In genomic region chr8:47286081-47286700, GRCm38 (mm10) we compare ENCODE assay signal across 12 mouse cellular contexts.
DNase-seq lines count a peak whose midpoint lies in the region; ATAC-seq and TF ChIP-seq lines count a peak whose summit lies in the region.
"Had no signal": no experiment of that assay in that cellular context is flagged by ENCODE, and none has a peak within 500 bp of the region (broad histone marks: within the 10 kb centered on the region; RNA-seq: fewer than 3 reads in every experiment).

No protein-coding gene starts in this region.

- DNase-seq in kidney, postnatal 14 days, result no peak
- DNase-seq in adrenal gland, adult 18-20 months (ENCODE audit: low spot score in 2 of 2), result no peak
- no peak for DNase-seq in right cerebral cortex, postnatal 25 days
- DNase-seq in retina, embryonic 14.5 days (ENCODE audit: low spot score), result no peak
- DNase-seq: cerebellum, adult 9-11 months; right cerebral cortex, postnatal 14 days; thymus, postnatal 14 days had no signal

- no peak overlapping the region for H3K9ac ChIP-seq in kidney, embryonic 16.5 days (replicated peaks; ENCODE audit: low read length)
- peak overlapping the region; percentile 100 for H3K9ac ChIP-seq in forebrain, embryonic 12.5 days
- H3K9ac ChIP-seq in intestine, postnatal 0 days (ENCODE audit: low read depth, low read length), result no peak overlapping the region
- peak overlapping the region; percentile 90 for H3K9ac ChIP-seq in neural tube, embryonic 15.5 days (replicated peaks)

- H3K36me3 ChIP-seq in kidney, embryonic 16.5 days (ENCODE audit: insufficient read depth, low read length), result no peaks in the 10 kb centered on the region
- no peaks in the 10 kb centered on the region for H3K36me3 ChIP-seq in forebrain, embryonic 12.5 days (replicated peaks)
- no peaks in the 10 kb centered on the region for H3K36me3 ChIP-seq in intestine, postnatal 0 days (ENCODE audit: control insufficient read depth, insufficient read depth)
- no peaks in the 10 kb centered on the region for H3K36me3 ChIP-seq in neural tube, embryonic 15.5 days

- WGBS in kidney, embryonic 16.5 days, result 85% methylated on average over 12 of the region's 12 CpGs
- 45% methylated on average over 12 of the region's 12 CpGs for WGBS in forebrain, embryonic 12.5 days
- WGBS in intestine, postnatal 0 days, result 89% methylated on average over 12 of the region's 12 CpGs
- 26% methylated on average over 12 of the region's 12 CpGs for WGBS in neural tube, embryonic 15.5 days

- no peak overlapping the region for H3K27ac ChIP-seq in kidney, embryonic 16.5 days (ENCODE audit: low read length)
- H3K27ac ChIP-seq in forebrain, embryonic 12.5 days, result peak overlapping the region; percentile 99
- H3K27ac ChIP-seq in intestine, postnatal 0 days (ENCODE audit: low read depth, low read length), result no peak overlapping the region
- H3K27ac ChIP-seq in neural tube, embryonic 15.5 days (replicated peaks), result peak overlapping the region; percentile 98

- no peak overlapping the region for H3K4me3 ChIP-seq in kidney, embryonic 16.5 days (ENCODE audit: low read length)
- H3K4me3 ChIP-seq in forebrain, embryonic 12.5 days (replicated peaks), result peak overlapping the region; percentile 98
- H3K4me3 ChIP-seq in intestine, postnatal 0 days (ENCODE audit: low read depth, low read length), result peak overlapping the region; percentile 65; the same call in 1 of the 2 replicates
- peak overlapping the region; percentile 85 for H3K4me3 ChIP-seq in neural tube, embryonic 15.5 days (replicated peaks)
- H3K4me3 ChIP-seq: megakaryocyte, embryonic 14.5 days had no signal

- H3K4me1 ChIP-seq in kidney, embryonic 16.5 days (ENCODE audit: insufficient read depth, low read length), result peaks cover 40% of the 10 kb centered on the region
- H3K4me1 ChIP-seq in forebrain, embryonic 12.5 days, result peaks cover 60% of the 10 kb centered on the region
- H3K4me1 ChIP-seq in intestine, postnatal 0 days (replicated peaks; ENCODE audit: control insufficient read depth, insufficient read depth, low read length), result no peaks in the 10 kb centered on the region
- H3K4me1 ChIP-seq in neural tube, embryonic 15.5 days, result peaks cover 59% of the 10 kb centered on the region

- H3K4me2 ChIP-seq in kidney, embryonic 16.5 days (replicated peaks; ENCODE audit: low read depth, low read length), result peak overlapping the region; percentile 99; the same call in 1 of the 2 replicates
- peak overlapping the region; percentile 85 for H3K4me2 ChIP-seq in forebrain, embryonic 12.5 days
- peak overlapping the region; percentile 97 for H3K4me2 ChIP-seq in intestine, postnatal 0 days (replicated peaks; ENCODE audit: low read depth)
- peak overlapping the region; percentile 83 for H3K4me2 ChIP-seq in neural tube, embryonic 15.5 days

- H3K9me3 ChIP-seq in kidney, embryonic 16.5 days (ENCODE audit: low read length), result no peaks in the 10 kb centered on the region
- H3K9me3 ChIP-seq in forebrain, embryonic 12.5 days, result no peaks in the 10 kb centered on the region
- no peaks in the 10 kb centered on the region for H3K9me3 ChIP-seq in intestine, postnatal 0 days (ENCODE audit: control insufficient read depth)
- no peaks in the 10 kb centered on the region for H3K9me3 ChIP-seq in neural tube, embryonic 15.5 days (replicated peaks)

- TF ChIP-seq CTCF in intestine, postnatal 0 days (IDR thresholded peaks at IDR 0.05; ENCODE audit: low read depth), result no peak

- H3K27me3 ChIP-seq in kidney, embryonic 16.5 days (ENCODE audit: insufficient read depth, low read length), result no peaks in the 10 kb centered on the region
- no peaks in the 10 kb centered on the region for H3K27me3 ChIP-seq in forebrain, embryonic 12.5 days
- peaks cover 7% of the 10 kb centered on the region; the same call in 1 of the 2 replicates for H3K27me3 ChIP-seq in intestine, postnatal 0 days (replicated peaks; ENCODE audit: control insufficient read depth, insufficient read depth, low read length)
- H3K27me3 ChIP-seq in neural tube, embryonic 15.5 days (replicated peaks), result no peaks in the 10 kb centered on the region

- no peak for ATAC-seq in kidney, embryonic 16.5 days (ENCODE audit: low FRiP score, low TSS enrichment)
- no peak for ATAC-seq in forebrain, embryonic 12.5 days (ENCODE audit: low FRiP score)
- ATAC-seq in intestine, postnatal 0 days, result no peak
- no peak for ATAC-seq in neural tube, embryonic 15.5 days (ENCODE audit: low FRiP score)

Comparison
In these comparisons a context has a peak if more than half of its experiments do, and no peak if none do; other contexts are left out.
1. H3K27ac ChIP-seq: peak in forebrain, embryonic 12.5 days (single experiment) and neural tube, embryonic 15.5 days (single experiment); none in kidney, embryonic 16.5 days (single experiment) and intestine, postnatal 0 days (single experiment).
2. H3K9ac ChIP-seq: peak in forebrain, embryonic 12.5 days (single experiment) and neural tube, embryonic 15.5 days (single experiment); none in kidney, embryonic 16.5 days (single experiment) and intestine, postnatal 0 days (single experiment).
3. Peak in every context shown above with its lines, with median percentiles within 50 percentile points of each other: H3K4me2 ChIP-seq.